Mouse (Mus musculus): ENCODE data around the gene Ccdc83.

DNA sequence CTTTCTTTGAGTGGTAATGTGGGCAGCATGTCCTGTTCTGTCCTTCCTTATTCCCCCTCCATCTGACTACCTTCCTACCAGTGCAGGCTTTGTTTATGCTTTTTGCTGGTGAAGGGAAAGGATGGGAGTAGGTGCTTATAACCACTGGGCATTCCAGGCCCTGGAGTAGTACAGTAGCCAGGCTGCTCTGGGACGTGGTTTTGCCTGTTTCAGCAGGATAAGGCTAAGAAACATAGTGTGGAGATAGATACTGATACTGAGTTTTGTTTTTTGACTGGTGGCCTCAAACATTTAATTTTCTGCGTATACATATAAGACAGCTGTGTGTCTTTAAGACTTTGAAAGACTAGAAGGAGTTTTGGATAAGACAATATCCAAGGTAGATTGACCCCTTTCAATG is 61.7 kb downstream of the Ccdc83 start:
- TF ChIP-seq HCFC1 (IDR thresholded peaks at IDR 0.05; ENCODE audit: borderline replicate concordance, insufficient read depth, low read length) (no peak), MAFK (IDR thresholded peaks at IDR 0.05; ENCODE audit: insufficient read depth, low read depth, low read length) (no peak), ZNF384 (IDR thresholded peaks at IDR 0.05; ENCODE audit: low read depth, low read length) (no peak)

Data from ES-E14 (cell line).